Comparison of ENCODE assay signal across 15 mouse cellular contexts in the genomic region with DNA sequence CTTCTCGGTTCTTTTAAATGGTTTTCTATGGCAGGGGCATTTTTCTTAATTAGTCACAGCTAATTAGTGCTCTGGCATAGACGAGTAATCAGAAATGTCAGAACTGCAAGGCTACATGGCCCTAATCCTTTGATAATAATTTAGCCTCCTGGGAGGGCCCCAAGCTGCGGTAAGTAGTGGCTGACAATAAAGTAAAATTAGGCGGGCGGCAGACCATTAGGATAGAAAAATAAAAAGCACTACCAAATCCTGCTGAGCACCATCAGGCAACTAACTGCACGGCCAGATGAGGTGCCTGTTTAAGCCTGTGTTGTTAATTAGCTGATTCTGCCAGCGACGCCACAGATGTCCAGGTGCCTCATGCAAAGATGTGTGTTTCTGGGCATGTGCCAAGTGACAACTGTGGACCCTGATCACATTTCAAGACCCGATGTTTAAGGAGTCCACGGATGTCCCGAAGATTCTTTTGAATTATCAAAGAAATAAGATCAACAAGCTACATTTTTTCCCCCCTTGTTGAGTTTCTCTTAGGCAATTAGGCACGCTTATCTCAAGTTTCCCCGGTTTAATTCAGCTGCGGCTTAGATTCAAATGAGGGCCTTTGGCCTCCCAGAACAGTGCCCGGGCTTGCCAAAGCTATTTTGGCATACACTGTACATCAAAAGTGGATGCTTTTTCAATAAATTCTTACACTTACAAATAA. TPM values are rescaled to one million over a fixed set of nuclear protein-coding genes. Genes with fewer than 3 reads are reported as not detected.
A peak's percentile ranks its signal among the peaks of the same experiment; 100 is the strongest.
DNase-seq lines count a peak whose midpoint lies in the region; ATAC-seq and TF ChIP-seq lines count a peak whose summit lies in the region.
"Had no signal": no experiment of that assay in that cellular context is flagged by ENCODE, and none has a peak within 500 bp of the region (broad histone marks: within the 10 kb centered on the region; RNA-seq: fewer than 3 reads in every experiment).

No protein-coding gene starts in this region.

- H3K27ac ChIP-seq in embryonic facial prominence, embryonic 13.5 days: no peak overlapping the region
- H3K27ac ChIP-seq in forebrain, embryonic 12.5 days: peak overlapping the region; percentile 38
- no peak overlapping the region for H3K27ac ChIP-seq in hindbrain, embryonic 15.5 days (replicated peaks)
- no peak overlapping the region for H3K27ac ChIP-seq in neural tube, embryonic 11.5 days (ENCODE audit: low read depth, low read length)
- H3K27ac ChIP-seq in layer of hippocampus, adult 2 months: no peak overlapping the region
- H3K27ac ChIP-seq: heart, embryonic 15.5 days; intestine, embryonic 15.5 days; liver, embryonic 14.5 days had no signal

- peaks cover 21% of the 10 kb centered on the region for H3K27me3 ChIP-seq in embryonic facial prominence, embryonic 13.5 days
- H3K27me3 ChIP-seq in forebrain, embryonic 12.5 days: peaks cover 41% of the 10 kb centered on the region
- peaks cover 46% of the 10 kb centered on the region for H3K27me3 ChIP-seq in hindbrain, embryonic 15.5 days
- H3K27me3 ChIP-seq in neural tube, embryonic 11.5 days (ENCODE audit: control insufficient read depth, insufficient read depth, low read length): no peaks in the 10 kb centered on the region; the same call in 1 of the 2 replicates
- H3K27me3 ChIP-seq: heart, embryonic 15.5 days; intestine, embryonic 15.5 days had no signal

- peak; percentile 37 for DNase-seq in neural tube, embryonic 11.5 days (ENCODE audit: low spot score)
- DNase-seq in thymus, postnatal 0 days (ENCODE audit: low spot score): no peak
- DNase-seq in layer of hippocampus, postnatal 25 days (ENCODE audit: extremely low spot score in 1 of 2, low spot score in 1 of 2): no peak
- DNase-seq in layer of hippocampus, adult 2 months (ENCODE audit: low spot score in 2 of 2): no peak

- H3K9ac ChIP-seq in embryonic facial prominence, embryonic 13.5 days: no peak overlapping the region
- no peak overlapping the region for H3K9ac ChIP-seq in forebrain, embryonic 12.5 days
- no peak overlapping the region for H3K9ac ChIP-seq in hindbrain, embryonic 15.5 days
- H3K9ac ChIP-seq in neural tube, embryonic 11.5 days (ENCODE audit: low read length): no peak overlapping the region
- H3K9ac ChIP-seq: heart, embryonic 15.5 days; intestine, embryonic 15.5 days; liver, embryonic 14.5 days had no signal

- H3K36me3 ChIP-seq in embryonic facial prominence, embryonic 13.5 days: no peaks in the 10 kb centered on the region
- no peaks in the 10 kb centered on the region for H3K36me3 ChIP-seq in forebrain, embryonic 12.5 days (replicated peaks)
- no peaks in the 10 kb centered on the region for H3K36me3 ChIP-seq in hindbrain, embryonic 15.5 days
- H3K36me3 ChIP-seq in neural tube, embryonic 11.5 days (ENCODE audit: control insufficient read depth, insufficient read depth, low read length): no peaks in the 10 kb centered on the region
- H3K36me3 ChIP-seq: heart, embryonic 15.5 days; intestine, embryonic 15.5 days had no signal

- H3K9me3 ChIP-seq in embryonic facial prominence, embryonic 13.5 days: no peaks in the 10 kb centered on the region
- no peaks in the 10 kb centered on the region for H3K9me3 ChIP-seq in forebrain, embryonic 12.5 days
- no peaks in the 10 kb centered on the region for H3K9me3 ChIP-seq in hindbrain, embryonic 15.5 days
- no peaks in the 10 kb centered on the region for H3K9me3 ChIP-seq in neural tube, embryonic 11.5 days (ENCODE audit: control insufficient read depth, low read length)
- H3K9me3 ChIP-seq: heart, embryonic 15.5 days; intestine, embryonic 15.5 days had no signal

- no peak overlapping the region for H3K4me2 ChIP-seq in embryonic facial prominence, embryonic 13.5 days
- H3K4me2 ChIP-seq in forebrain, embryonic 12.5 days: peak overlapping the region; percentile 32
- no peak overlapping the region for H3K4me2 ChIP-seq in hindbrain, embryonic 15.5 days
- H3K4me2 ChIP-seq in neural tube, embryonic 11.5 days (ENCODE audit: low read depth): no peak overlapping the region
- H3K4me2 ChIP-seq: heart, embryonic 15.5 days; intestine, embryonic 15.5 days had no signal

- 0 out of 2 replicates have a peak, but pooled peaks have one; percentile 37 for ATAC-seq in embryonic facial prominence, embryonic 13.5 days (ENCODE audit: insufficient number of reproducible peaks, insufficient read depth, low FRiP score, low TSS enrichment, low read depth)
- ATAC-seq in forebrain, embryonic 12.5 days (ENCODE audit: low FRiP score): peak; percentile 92
- peak; percentile 85 for ATAC-seq in hindbrain, embryonic 15.5 days (ENCODE audit: low FRiP score, low read depth)
- peak; percentile 84 for ATAC-seq in neural tube, embryonic 11.5 days (ENCODE audit: insufficient read depth, low FRiP score, low TSS enrichment)
- ATAC-seq: intestine, embryonic 15.5 days had no signal

- TF ChIP-seq CTCF in layer of hippocampus, adult 2 months (conservative IDR thresholded peaks at IDR 0.05): no peak

- 12% methylated on average over 15 of the region's 15 CpGs for WGBS in embryonic facial prominence, embryonic 13.5 days
- WGBS in forebrain, embryonic 12.5 days: 2% methylated on average over 15 of the region's 15 CpGs
- 15% methylated on average over 15 of the region's 15 CpGs for WGBS in hindbrain, embryonic 15.5 days
- WGBS in neural tube, embryonic 11.5 days: 25% methylated on average over 15 of the region's 15 CpGs

- H3K4me3 ChIP-seq in embryonic facial prominence, embryonic 13.5 days: no peak overlapping the region
- H3K4me3 ChIP-seq in forebrain, embryonic 12.5 days (replicated peaks): no peak overlapping the region
- no peak overlapping the region for H3K4me3 ChIP-seq in hindbrain, embryonic 15.5 days
- no peak overlapping the region for H3K4me3 ChIP-seq in neural tube, embryonic 11.5 days (ENCODE audit: low read depth, low read length)
- no peak overlapping the region for H3K4me3 ChIP-seq in layer of hippocampus, adult 2 months
- H3K4me3 ChIP-seq: erythroblast, embryonic 14.5 days; heart, embryonic 15.5 days; intestine, embryonic 15.5 days had no signal

- H3K4me1 ChIP-seq in embryonic facial prominence, embryonic 13.5 days: no peaks in the 10 kb centered on the region
- H3K4me1 ChIP-seq in forebrain, embryonic 12.5 days: peaks cover 20% of the 10 kb centered on the region; the same call in 1 of the 2 replicates
- H3K4me1 ChIP-seq in hindbrain, embryonic 15.5 days (replicated peaks): peaks cover 6% of the 10 kb centered on the region; the same call in 1 of the 2 replicates
- H3K4me1 ChIP-seq in neural tube, embryonic 11.5 days (ENCODE audit: control insufficient read depth, insufficient read depth, low read length): no peaks in the 10 kb centered on the region
- H3K4me1 ChIP-seq: heart, embryonic 15.5 days; intestine, embryonic 15.5 days had no signal

RNA-seq across cellular contexts. Expression of a gene that starts 32.8 kb away (rescaled TPM):
- 9.3 and 19.0 TPM in 2 replicates for polyA plus RNA-seq in embryonic facial prominence, embryonic 13.5 days (2015; fragmentation: Nextera tagmentation; extraction: Ambion mirVana)
- 33.4 and 36.1 TPM in 2 replicates for polyA plus RNA-seq in forebrain, embryonic 12.5 days (2016; fragmentation: Nextera tagmentation; extraction: Ambion mirVana)
- not detected in 2 replicates for polyA plus RNA-seq in hindbrain, embryonic 15.5 days (2015; fragmentation: Nextera tagmentation; extraction: Ambion mirVana)
- not detected in 2 replicates for polyA plus RNA-seq in neural tube, embryonic 11.5 days (2014; fragmentation: Nextera tagmentation; extraction: Ambion mirVana)
- 0.18 and 0.28 TPM in 2 replicates for polyA plus RNA-seq in thymus, postnatal 0 days (2015; fragmentation: Nextera tagmentation; extraction: Ambion mirVana)
- not detected for total RNA-seq in layer of hippocampus, postnatal 25 days (2021)
- total RNA-seq in layer of hippocampus, adult 2 months (2021): not detected
- total RNA-seq: adrenal gland, postnatal 4 days; gastrocnemius, postnatal 4 days; neutrophil, adult 5-6 weeks had no signal
- polyA plus RNA-seq: cerebellum, adult 2 months; erythroblast, embryonic 14.5 days; heart, embryonic 15.5 days; intestine, embryonic 15.5 days; liver, embryonic 14.5 days had no signal

Comparison
In these comparisons a context has a peak if more than half of its experiments do, and no peak if none do; other contexts are left out.
1. ATAC-seq: peak in every context shown above with its lines; median percentile 92 in forebrain, embryonic 12.5 days; 85 in hindbrain, embryonic 15.5 days; 84 in neural tube, embryonic 11.5 days; 37 in embryonic facial prominence, embryonic 13.5 days.